Mouse (Mus musculus): ENCODE measurements around the gene Ttc6. TPM values are rescaled to one million over a fixed set of nuclear protein-coding genes. Genes with fewer than 3 reads are reported as not detected.

Ttc6 gene
- total and polyA plus RNA-seq, 3 experiments = 0.12 to 0.33 TPM; not detected in 1

DNA sequence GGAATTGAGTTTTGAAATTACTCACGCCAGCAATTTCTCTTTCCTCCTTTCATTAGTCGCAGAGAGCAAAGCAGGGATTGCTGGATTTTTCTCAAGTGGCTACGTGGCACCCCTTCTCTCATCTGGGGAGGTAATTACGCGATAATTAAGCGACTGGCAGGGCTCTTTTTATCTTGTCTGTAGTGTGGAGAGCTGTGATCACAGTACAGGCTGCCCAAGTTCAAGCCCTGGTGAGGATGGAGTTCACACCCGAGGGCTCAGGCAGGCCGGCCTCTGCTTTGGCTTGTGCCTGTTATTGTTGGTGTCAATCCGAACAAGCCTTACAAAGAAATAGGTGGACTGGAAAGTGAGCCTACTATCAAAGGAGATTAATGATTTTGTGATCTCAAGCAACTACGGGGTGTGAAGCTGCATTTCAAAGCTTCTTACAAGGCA lies 24.3 kb upstream of the Ttc6 start:
- DNase-seq (ENCODE audit: low spot score) (no peak), ATAC-seq (ENCODE audit: extremely low read depth, insufficient number of reproducible peaks, low FRiP score, poor library complexity, severe bottlenecking) (no peak)
- no peak overlapping the region; the same call in 1 of the 2 replicates for H3K4me3 ChIP-seq (ENCODE audit: low read depth, low read length)

DNA sequence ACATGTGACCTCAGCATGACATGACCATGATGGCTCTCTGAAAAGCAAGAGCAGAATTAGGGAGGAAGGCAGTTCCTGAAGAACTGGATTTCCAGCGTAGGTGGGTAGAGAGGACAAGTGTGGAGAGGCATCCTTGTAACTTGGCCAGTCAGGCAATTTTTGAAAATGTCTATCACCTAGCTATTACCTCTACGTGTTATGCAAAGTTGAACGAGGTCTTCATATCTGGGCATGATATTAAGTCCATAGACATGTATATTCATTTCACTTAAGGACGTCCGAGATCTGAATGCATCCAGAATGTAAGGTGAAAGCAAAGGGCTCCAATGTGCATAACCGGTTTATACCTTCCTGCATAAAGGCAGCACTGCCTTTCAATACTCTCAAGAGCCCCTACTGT lies 22.8 kb upstream of the Ttc6 start:
- Histone ChIP-seq H3K4me3 (ENCODE audit: low read depth, low read length) (no peak overlapping the region), H3K9me3 (replicated peaks) (peaks cover 12% of the 10 kb centered on the region), H3K27me3 (ENCODE audit: insufficient read depth, low read length) (peaks cover 79% of the 10 kb centered on the region), H3K4me1 (ENCODE audit: insufficient read depth, low read depth, low read length) (peaks cover 28% of the 10 kb centered on the region), H3K36me3 (replicated peaks) (peaks cover 15% of the 10 kb centered on the region)
- TF ChIP-seq POLR2AphosphoS5 (IDR thresholded peaks at IDR 0.05; ENCODE audit: insufficient replicate concordance, low read depth, low read length) = no peak
- TF ChIP-seq GATA2 (IDR thresholded peaks at IDR 0.05; ENCODE audit: borderline replicate concordance, low read depth, low read length) = no peak
- no peak for TF ChIP-seq CTCF (IDR thresholded peaks at IDR 0.05; ENCODE audit: low read depth, low read length)
- TF ChIP-seq TAL1 (conservative IDR thresholded peaks at IDR 0.05; ENCODE audit: low read depth, low read length) = no peak
- no peak for TF ChIP-seq GATA1 (IDR thresholded peaks at IDR 0.05; ENCODE audit: borderline replicate concordance, low read length)
- DNase-seq (ENCODE audit: low spot score) (no peak), ATAC-seq (ENCODE audit: extremely low read depth, insufficient number of reproducible peaks, low FRiP score, poor library complexity, severe bottlenecking) (no peak)

More for the DNA sequence above, 24.3 kb upstream of the Ttc6 start:
- Histone ChIP-seq H3K27me3 (ENCODE audit: insufficient read depth, low read length) (peaks cover 80% of the 10 kb centered on the region), H3K36me3 (replicated peaks) (peaks cover 15% of the 10 kb centered on the region), H3K9me3 (replicated peaks) (peaks cover 12% of the 10 kb centered on the region), H3K4me1 (ENCODE audit: insufficient read depth, low read depth, low read length) (peaks cover 17% of the 10 kb centered on the region)
- TF ChIP-seq CTCF (IDR thresholded peaks at IDR 0.05; ENCODE audit: low read depth, low read length) (no peak), GATA1 (IDR thresholded peaks at IDR 0.05; ENCODE audit: borderline replicate concordance, low read length) (no peak), TAL1 (conservative IDR thresholded peaks at IDR 0.05; ENCODE audit: low read depth, low read length) (no peak), POLR2AphosphoS5 (IDR thresholded peaks at IDR 0.05; ENCODE audit: insufficient replicate concordance, low read depth, low read length) (no peak)

DNA sequence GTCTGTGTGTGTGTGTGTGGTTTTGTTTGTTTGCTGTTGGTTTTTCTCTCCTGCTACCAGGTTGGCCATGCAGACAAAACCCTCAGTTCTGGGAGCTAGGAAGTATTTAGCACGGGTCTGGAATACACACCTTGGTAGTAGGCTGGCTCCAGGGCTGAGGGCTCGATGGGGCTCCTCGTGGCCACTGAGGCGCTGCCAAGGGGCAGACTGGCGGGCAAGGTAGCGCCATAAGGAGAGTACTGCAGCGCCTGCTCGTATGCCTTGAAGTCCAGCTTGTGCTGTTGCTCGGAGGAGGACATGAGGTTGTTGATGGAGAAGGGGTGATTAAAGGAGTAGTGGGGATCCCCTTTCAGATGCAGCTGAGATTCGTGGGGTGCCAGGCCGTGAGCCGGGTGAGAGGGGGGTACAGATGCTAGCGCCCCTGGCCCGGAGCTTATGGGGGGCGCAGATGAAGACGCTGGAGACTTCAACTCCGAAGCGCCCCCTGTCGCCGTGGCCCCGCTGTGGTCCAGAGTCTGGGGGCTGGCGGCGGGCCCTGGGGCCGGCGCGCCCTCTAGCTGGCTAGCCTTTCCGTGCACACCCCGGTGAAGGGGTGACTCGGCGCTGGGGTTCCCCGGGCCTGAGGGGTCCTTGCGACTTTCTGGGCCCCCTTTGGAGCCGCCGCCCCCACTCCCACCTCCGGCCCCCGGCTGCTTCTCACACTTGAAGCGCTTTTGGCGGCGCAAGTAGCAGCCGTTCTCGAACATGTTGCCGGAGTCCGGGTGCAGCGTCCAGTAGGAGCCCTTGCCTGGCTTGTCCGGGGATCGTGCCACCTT lies 21.8 kb upstream of the Ttc6 start:
- H3K27me3 ChIP-seq (ENCODE audit: insufficient read depth, low read length) = peaks cover 79% of the 10 kb centered on the region

DNA sequence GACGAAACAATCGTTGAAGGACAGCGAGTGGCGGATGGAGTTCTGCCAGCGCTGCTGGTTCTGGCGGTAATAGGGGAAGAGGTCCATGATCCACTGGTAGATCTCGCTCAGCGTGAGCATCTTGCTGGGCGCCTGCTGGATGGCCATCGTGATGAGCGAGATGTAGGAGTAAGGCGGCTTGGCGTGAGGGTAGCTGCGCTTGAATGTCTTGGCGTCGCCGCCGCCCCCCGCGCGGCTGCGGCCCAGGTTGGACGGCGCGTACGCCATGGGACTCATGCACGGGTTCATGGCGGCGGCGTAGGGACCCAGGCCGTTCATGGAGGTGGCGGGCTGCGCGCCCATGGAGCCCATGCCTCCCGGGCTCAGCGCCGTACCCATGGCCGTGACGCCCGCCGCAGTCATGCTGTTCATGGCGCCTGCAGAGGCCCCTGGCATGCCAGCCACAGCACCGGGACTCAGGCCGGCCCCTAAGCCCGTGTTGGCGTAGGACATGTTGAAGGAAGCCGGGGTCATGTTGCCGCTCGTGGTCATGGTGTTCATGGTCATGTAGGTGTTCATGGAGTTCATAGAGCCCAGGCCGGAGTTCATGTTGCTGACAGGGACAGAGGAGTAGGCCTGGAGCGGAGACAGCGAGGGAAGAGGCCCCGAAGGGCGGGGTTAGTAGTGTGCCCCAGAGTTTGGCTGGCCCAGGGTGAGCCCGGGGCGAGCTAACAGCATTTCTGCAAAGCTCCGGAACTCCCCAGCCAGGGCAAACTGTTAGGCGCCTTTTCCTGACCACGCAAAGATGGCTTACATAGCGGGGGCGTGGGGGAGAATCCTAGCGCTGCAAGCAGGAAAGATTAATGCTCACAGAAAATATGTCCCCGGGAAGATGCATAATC lies 20.9 kb upstream of the Ttc6 start:
- Histone ChIP-seq H3K4me3 (ENCODE audit: low read depth, low read length) (peak overlapping the region; percentile 18; the same call in 1 of the 2 replicates), H3K36me3 (replicated peaks) (peaks cover 15% of the 10 kb centered on the region), H3K27me3 (ENCODE audit: insufficient read depth, low read length) (peaks cover 81% of the 10 kb centered on the region), H3K4me1 (ENCODE audit: insufficient read depth, low read depth, low read length) (peaks cover 40% of the 10 kb centered on the region), H3K9me3 (replicated peaks) (peaks cover 12% of the 10 kb centered on the region)
- no peak for ATAC-seq (ENCODE audit: extremely low read depth, insufficient number of reproducible peaks, low FRiP score, poor library complexity, severe bottlenecking)
- DNase-seq (ENCODE audit: low spot score) = no peak
- no peak for TF ChIP-seq TAL1 (conservative IDR thresholded peaks at IDR 0.05; ENCODE audit: low read depth, low read length)
- TF ChIP-seq GATA2 (IDR thresholded peaks at IDR 0.05; ENCODE audit: borderline replicate concordance, low read depth, low read length) = no peak
- no peak for TF ChIP-seq CTCF (IDR thresholded peaks at IDR 0.05; ENCODE audit: low read depth, low read length)
- TF ChIP-seq GATA1 (IDR thresholded peaks at IDR 0.05; ENCODE audit: borderline replicate concordance, low read length) = no peak
- TF ChIP-seq POLR2AphosphoS5 (IDR thresholded peaks at IDR 0.05; ENCODE audit: insufficient replicate concordance, low read depth, low read length) = no peak

More for the DNA sequence above, 21.8 kb upstream of the Ttc6 start:
- no peak for TF ChIP-seq GATA2 (IDR thresholded peaks at IDR 0.05; ENCODE audit: borderline replicate concordance, low read depth, low read length)
- Histone ChIP-seq H3K4me3 (ENCODE audit: low read depth, low read length) (no peak overlapping the region), H3K36me3 (replicated peaks) (peaks cover 15% of the 10 kb centered on the region), H3K9me3 (replicated peaks) (peaks cover 12% of the 10 kb centered on the region), H3K4me1 (ENCODE audit: insufficient read depth, low read depth, low read length) (peaks cover 38% of the 10 kb centered on the region)
- DNase-seq (ENCODE audit: low spot score) (no peak), ATAC-seq (ENCODE audit: extremely low read depth, insufficient number of reproducible peaks, low FRiP score, poor library complexity, severe bottlenecking) (no peak)

DNA sequence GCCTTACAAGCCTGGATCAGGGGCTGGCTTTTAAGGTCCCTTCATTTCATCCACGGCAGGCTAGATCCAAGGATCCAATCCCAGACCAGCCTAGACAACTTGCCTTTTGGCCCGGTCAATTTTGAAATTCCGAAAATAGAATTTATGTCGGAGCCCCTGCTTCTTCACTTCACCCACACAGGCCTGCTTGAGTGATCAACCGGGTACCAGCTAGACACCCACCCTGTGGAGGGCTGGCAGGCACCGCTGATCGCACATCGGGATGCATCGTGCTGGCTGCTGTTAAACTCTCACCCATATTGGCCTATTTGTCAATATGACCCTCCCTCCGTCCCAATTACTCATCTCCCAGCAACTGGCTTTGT lies 20.3 kb upstream of the Ttc6 start:
- Histone ChIP-seq H3K4me1 (ENCODE audit: insufficient read depth, low read depth, low read length) (peaks cover 39% of the 10 kb centered on the region), H3K36me3 (replicated peaks) (peaks cover 15% of the 10 kb centered on the region), H3K9me3 (replicated peaks) (peaks cover 12% of the 10 kb centered on the region), H3K27me3 (ENCODE audit: insufficient read depth, low read length) (peaks cover 81% of the 10 kb centered on the region), H3K4me3 (ENCODE audit: low read depth, low read length) (no peak overlapping the region)
- ATAC-seq (ENCODE audit: extremely low read depth, insufficient number of reproducible peaks, low FRiP score, poor library complexity, severe bottlenecking) (no peak), DNase-seq (ENCODE audit: low spot score) (no peak)
- TF ChIP-seq GATA2 (IDR thresholded peaks at IDR 0.05; ENCODE audit: borderline replicate concordance, low read depth, low read length) = no peak
- TF ChIP-seq TAL1 (conservative IDR thresholded peaks at IDR 0.05; ENCODE audit: low read depth, low read length) = no peak

DNA sequence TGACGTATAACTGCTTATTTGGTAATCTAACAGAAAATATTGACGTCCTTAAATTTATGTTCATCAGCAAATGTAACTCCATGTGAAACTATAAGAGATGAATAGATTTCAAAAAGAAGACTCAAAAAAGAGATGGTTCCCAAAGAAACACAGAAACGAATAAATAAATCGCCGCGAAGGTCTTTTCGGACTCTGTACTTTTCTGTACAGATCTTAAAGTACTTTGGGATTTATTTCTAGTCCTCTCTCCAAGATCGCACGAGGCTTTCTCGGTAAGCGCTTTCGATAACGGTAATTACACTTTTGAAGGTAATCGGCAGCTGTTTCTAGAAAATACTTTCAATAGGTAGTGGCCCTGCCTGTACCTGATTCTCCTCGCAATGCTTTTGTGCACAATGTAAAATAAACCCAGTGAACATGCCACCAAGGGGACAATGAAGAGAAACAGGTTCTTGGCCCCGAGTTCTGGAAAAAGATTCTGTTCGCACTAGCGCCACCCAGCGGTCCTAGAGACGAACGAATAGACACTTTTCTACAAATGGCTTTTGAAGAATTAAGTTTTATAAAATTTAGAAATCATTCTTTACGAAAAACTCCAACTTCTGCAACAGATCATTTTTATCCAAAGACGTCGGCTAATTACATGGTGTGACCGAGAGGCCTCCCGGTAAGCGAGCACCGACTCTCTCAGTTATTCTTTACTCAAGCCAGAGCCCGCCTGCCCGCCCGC lies 19.1 kb upstream of the Ttc6 start:
- no peak for TF ChIP-seq POLR2AphosphoS5 (IDR thresholded peaks at IDR 0.05; ENCODE audit: insufficient replicate concordance, low read depth, low read length)
- TF ChIP-seq CTCF (IDR thresholded peaks at IDR 0.05; ENCODE audit: low read depth, low read length) = peak; percentile 41
- TF ChIP-seq GATA2 (IDR thresholded peaks at IDR 0.05; ENCODE audit: borderline replicate concordance, low read depth, low read length) = no peak
- TF ChIP-seq TAL1 (conservative IDR thresholded peaks at IDR 0.05; ENCODE audit: low read depth, low read length) = no peak
- no peak for TF ChIP-seq GATA1 (IDR thresholded peaks at IDR 0.05; ENCODE audit: borderline replicate concordance, low read length)
- Histone ChIP-seq H3K9me3 (replicated peaks) (peaks cover 12% of the 10 kb centered on the region), H3K4me1 (ENCODE audit: insufficient read depth, low read depth, low read length) (peaks cover 33% of the 10 kb centered on the region), H3K36me3 (replicated peaks) (peaks cover 15% of the 10 kb centered on the region), H3K4me3 (ENCODE audit: low read depth, low read length) (peak overlapping the region; percentile 71; the same call in 1 of the 2 replicates), H3K27me3 (ENCODE audit: insufficient read depth, low read length) (peaks cover 81% of the 10 kb centered on the region)
- no peak for DNase-seq (ENCODE audit: low spot score)
- no peak for ATAC-seq (ENCODE audit: extremely low read depth, insufficient number of reproducible peaks, low FRiP score, poor library complexity, severe bottlenecking)

All from G1E (cell line).